Mouse (Mus musculus) cerebellum, adult 9-10 months (tissue): ENCODE measurements around the gene Gcsh.

Experiments
- DNase-seq: peaks from one replicate; pipeline ENCODE4 v3.0.0; 2022

The Gcsh gene

GRCm38 (mm10) chr8:116975606-116976005 lies 17.7 kb downstream of the Gcsh start:
- DNase-seq, result no peak

- DNase-seq, result no peak
Observed at GRCm38 (mm10) chr8:116975066-116975465, 18.3 kb downstream of the Gcsh start.

GRCm38 (mm10) chr8:116969531-116969930 lies 23.8 kb downstream of the Gcsh start:
- no peak for DNase-seq

- no peak for DNase-seq
Observed at GRCm38 (mm10) chr8:116954415-116954814, 38.9 kb downstream of the Gcsh start.

- no peak for DNase-seq
Observed at GRCm38 (mm10) chr8:116952428-116952827, 40.9 kb downstream of the Gcsh start.

- no peak for DNase-seq
Observed at GRCm38 (mm10) chr8:116951778-116952177, 41.6 kb downstream of the Gcsh start.

- no peak for DNase-seq
Observed at GRCm38 (mm10) chr8:116951369-116951768, 42.0 kb downstream of the Gcsh start.

GRCm38 (mm10) chr8:116947589-116947988 lies 45.7 kb downstream of the Gcsh start:
- DNase-seq, result no peak

- DNase-seq, result no peak
Observed at GRCm38 (mm10) chr8:116946851-116947250, 46.5 kb downstream of the Gcsh start.

- no peak for DNase-seq
Observed at GRCm38 (mm10) chr8:116946268-116946838, 47.0 kb downstream of the Gcsh start.

- DNase-seq, result no peak
Observed at GRCm38 (mm10) chr8:116945169-116945910, 48.0 kb downstream of the Gcsh start.

- no peak for DNase-seq
Observed at GRCm38 (mm10) chr8:116944385-116944696, 49.0 kb downstream of the Gcsh start.

- DNase-seq, result peak; percentile 58
Observed at GRCm38 (mm10) chr8:116943555-116944384, 49.6 kb downstream of the Gcsh start.

- peak; percentile 89 for DNase-seq
Observed at GRCm38 (mm10) chr8:116943161-116943554, 50.2 kb downstream of the Gcsh start, which contains the start of gene Atmin. Gene Atmin, plus strand, starts transcription at chr8:116943393.

- DNase-seq, result peak; percentile 27
Observed at GRCm38 (mm10) chr8:116942284-116943058, 50.9 kb downstream of the Gcsh start.

GRCm38 (mm10) chr8:116935506-116935905 lies 57.8 kb downstream of the Gcsh start:
- no peak for DNase-seq

- DNase-seq, result no peak
Observed at GRCm38 (mm10) chr8:116934976-116935375, 58.4 kb downstream of the Gcsh start.
